Mouse (Mus musculus) midbrain, embryonic 11.5 days (tissue): ENCODE data around the gene Lin54. TPM values are rescaled to one million over a fixed set of nuclear protein-coding genes. Genes with fewer than 3 reads are reported as not detected.
A peak's percentile ranks its signal among the peaks of the same experiment; 100 is the strongest.

Experiments
- ATAC-seq: fragments of 200-750 bp; cut with Nextera tagmentation; 2 replicates; pipeline ENCODE4 v1.8.0; 2017; ENCODE audit warnings: moderate TSS enrichment, moderate library complexity; ENCODE audit not compliant: low FRiP score
- DNase-seq: peaks from one replicate; pipeline ENCODE4 v3.0.0; 2015; ENCODE audit warnings: low spot score; ENCODE audit errors: missing footprints
- H3K27ac ChIP-seq: fragments of 300-500 bp; sonication (generic); 2 replicates; pipeline ENCODE4 v1.5.1; 2014; ENCODE audit warnings: low read depth, low read length
- H3K27me3 ChIP-seq: fragments of 300-500 bp; sonication (generic); 2 replicates; pipeline ENCODE4 v1.6.1; 2014; ENCODE audit warnings: mild to moderate bottlenecking, low read length, moderate library complexity, mixed read lengths; ENCODE audit not compliant: control insufficient read depth, insufficient read depth
- H3K36me3 ChIP-seq: fragments of 300-500 bp; sonication (generic); 2 replicates; pipeline ENCODE4 v1.6.1; 2014; ENCODE audit warnings: mild to moderate bottlenecking, low read length, moderate library complexity, mixed read lengths; ENCODE audit not compliant: control insufficient read depth, insufficient read depth
- H3K4me1 ChIP-seq: fragments of 300-500 bp; sonication (generic); 2 replicates; pipeline ENCODE4 v1.6.1; 2014; ENCODE audit warnings: low read length; ENCODE audit not compliant: control insufficient read depth, insufficient read depth
- H3K4me2 ChIP-seq: fragments of 300-500 bp; sonication (generic); 2 replicates; pipeline ENCODE4 v1.6.1; 2014; ENCODE audit warnings: mild to moderate bottlenecking, moderate library complexity
- H3K4me3 ChIP-seq: fragments of 300-500 bp; sonication (generic); 2 replicates; pipeline ENCODE4 v1.5.1; 2014; ENCODE audit warnings: low read depth, low read length
- H3K9ac ChIP-seq: fragments of 300-500 bp; sonication (generic); 2 replicates; pipeline ENCODE4 v1.6.1; 2014; ENCODE audit warnings: low read length
- H3K9me3 ChIP-seq: fragments of 300-500 bp; sonication (generic); 2 replicates; pipeline ENCODE4 v1.6.1; 2016; ENCODE audit warnings: low read length; ENCODE audit not compliant: control insufficient read depth
- WGBS: fragments of 180-500 bp; shearing (Covaris S2); extraction: QIAGEN DNeasy Blood & Tissue Kit; methylation state at CpG from one replicate; pipeline ENCODE4 v1.1.7; 2014; 5-methylcytosine and 5-hydroxymethylcytosine counted together
- polyA plus RNA-seq: library from polyadenylated mRNA; unstranded; fragments of >200 nt; fragmentation: Nextera tagmentation; extraction: Ambion mirVana; gene quantifications from 2 replicates; pipeline ENCODE4 v1.2.1, GENCODE M21; 2014

Gene Lin54
- polyA plus RNA-seq, 1 experiment from 2014 or later: 18.7 TPM

DNA sequence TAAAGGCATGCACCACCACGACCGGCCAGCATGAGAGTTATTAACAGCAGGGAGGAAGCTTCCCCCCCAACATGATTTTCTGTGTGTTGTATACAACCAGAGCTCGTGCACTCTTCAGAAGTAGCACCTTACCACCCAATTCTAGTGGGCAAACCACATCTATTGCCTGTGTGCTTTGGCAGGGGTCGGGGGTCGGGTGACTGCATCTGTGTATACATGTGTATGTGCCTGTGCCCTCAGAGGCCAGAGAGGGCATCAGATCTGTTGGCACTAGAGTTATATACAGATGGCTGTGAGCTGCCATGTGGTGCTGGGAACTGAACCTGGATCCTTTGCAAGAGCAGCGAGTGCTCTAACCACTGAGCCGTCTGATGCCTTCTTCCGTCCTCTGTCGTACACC is 24.5 kb upstream of the Lin54 start:
- Histone ChIP-seq H3K4me1 (no peaks in the 10 kb centered on the region), H3K9me3 (no peaks in the 10 kb centered on the region), H3K27me3 (no peaks in the 10 kb centered on the region), H3K36me3 (peaks cover 1% of the 10 kb centered on the region; the same call in 1 of the 2 replicates), H3K27ac (no peak overlapping the region), H3K4me2 (no peak overlapping the region), H3K9ac (no peak overlapping the region), H3K4me3 (no peak overlapping the region)
- 94% methylated on average over 9 of the region's 9 CpGs for WGBS
- DNase-seq: peak; percentile 23
- ATAC-seq: no peak

DNA sequence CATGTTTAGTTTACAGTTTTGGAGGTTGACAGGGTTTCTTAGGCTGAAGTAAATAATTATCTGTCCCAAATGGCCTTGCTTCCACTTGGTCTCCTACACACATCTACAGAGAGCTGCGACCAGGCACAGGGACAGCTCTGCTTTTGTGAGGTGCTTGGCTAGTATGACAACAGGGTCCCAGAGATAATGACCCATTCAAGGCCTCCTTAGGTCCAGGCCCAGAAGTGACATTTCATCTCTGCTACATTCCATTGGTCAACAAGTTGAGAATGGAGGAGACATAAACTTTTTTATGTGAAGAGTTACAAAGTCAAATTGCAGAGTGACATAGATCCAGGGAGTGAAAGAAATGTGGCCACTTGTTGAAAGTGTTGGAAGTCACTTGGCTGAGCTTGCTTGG is 22.9 kb upstream of the Lin54 start:
- Histone ChIP-seq H3K27me3 (no peaks in the 10 kb centered on the region), H3K27ac (no peak overlapping the region), H3K4me1 (peaks cover 5% of the 10 kb centered on the region), H3K4me3 (no peak overlapping the region), H3K9ac (no peak overlapping the region), H3K36me3 (no peaks in the 10 kb centered on the region), H3K4me2 (no peak overlapping the region), H3K9me3 (no peaks in the 10 kb centered on the region)
- ATAC-seq (no peak), DNase-seq (peak; percentile 61)
- 90% methylated on average over 1 of the region's 1 CpGs for WGBS

DNA sequence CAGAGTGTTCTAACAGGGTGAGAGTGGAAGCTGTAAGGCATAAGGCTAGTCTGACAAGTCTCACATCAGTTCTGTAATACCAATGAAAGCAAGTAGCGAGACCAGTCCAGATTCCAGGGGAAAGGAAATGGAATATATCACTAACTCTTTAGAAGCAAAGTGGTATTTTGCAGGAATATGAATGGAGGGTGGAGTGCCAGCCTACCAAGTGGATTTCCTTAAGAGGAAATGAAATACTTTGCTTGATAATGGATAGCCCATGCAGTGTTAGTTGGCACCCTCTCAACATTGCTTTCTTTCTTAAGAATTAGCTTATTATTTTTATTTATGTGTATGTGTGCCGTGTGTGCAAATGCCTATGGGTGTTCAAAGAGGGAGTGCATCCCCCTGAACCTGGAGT is 19.8 kb upstream of the Lin54 start:
- no peak overlapping the region for H3K4me2 ChIP-seq
- DNase-seq (peak; percentile 45), ATAC-seq (no peak)
- H3K36me3 ChIP-seq: no peaks in the 10 kb centered on the region
- 88% methylated on average over 2 of the region's 2 CpGs for WGBS
- H3K4me3 ChIP-seq: no peak overlapping the region
- H3K4me1 ChIP-seq: peaks cover 5% of the 10 kb centered on the region
- H3K9ac ChIP-seq: no peak overlapping the region
- no peaks in the 10 kb centered on the region for H3K9me3 ChIP-seq
- H3K27ac ChIP-seq: no peak overlapping the region
- no peaks in the 10 kb centered on the region for H3K27me3 ChIP-seq

GRCm38 (mm10) chr5:100519027-100519411 is 18.6 kb upstream of the Lin54 start:
- 10% methylated on average over 5 of the region's 5 CpGs for WGBS
- no peaks in the 10 kb centered on the region for H3K9me3 ChIP-seq
- peak overlapping the region; percentile 89 for H3K4me3 ChIP-seq
- peak; percentile 82 for DNase-seq
- H3K4me2 ChIP-seq: peak overlapping the region; percentile 80
- H3K36me3 ChIP-seq: no peaks in the 10 kb centered on the region
- no peak overlapping the region for H3K27ac ChIP-seq
- H3K9ac ChIP-seq: peak overlapping the region; percentile 89
- no peak for ATAC-seq
- peaks cover 5% of the 10 kb centered on the region for H3K4me1 ChIP-seq
- H3K27me3 ChIP-seq: no peaks in the 10 kb centered on the region

- ATAC-seq (peak; percentile 100), DNase-seq (peak; percentile 98)
- peak within 1 kb of the TSS; percentile 59 for H3K27ac ChIP-seq
- no peaks in the 10 kb centered on the region for H3K36me3 ChIP-seq
- peak within 1 kb of the TSS; percentile 89 for H3K9ac ChIP-seq
- H3K4me3 ChIP-seq: peak within 1 kb of the TSS; percentile 89
- under 1% methylated on average over 64 of the region's 64 CpGs for WGBS
- H3K27me3 ChIP-seq: no peaks in the 10 kb centered on the region
- H3K9me3 ChIP-seq: no peaks in the 10 kb centered on the region
- peaks cover 5% of the 10 kb centered on the region for H3K4me1 ChIP-seq
- peak within 1 kb of the TSS; percentile 80 for H3K4me2 ChIP-seq
Measured at GRCm38 (mm10) chr5:100518049-100519026, 17.9 kb upstream of the Lin54 start, which contains the start of gene Cops4. Cops4 (plus strand) TSS chr5:100518309.

- Histone ChIP-seq H3K4me2 (no peak overlapping the region), H3K4me3 (no peak overlapping the region), H3K4me1 (no peaks in the 10 kb centered on the region; the same call in 1 of the 2 replicates), H3K9me3 (no peaks in the 10 kb centered on the region), H3K9ac (no peak overlapping the region), H3K36me3 (no peaks in the 10 kb centered on the region), H3K27ac (no peak overlapping the region), H3K27me3 (no peaks in the 10 kb centered on the region)
- no peak for ATAC-seq
- no peak for DNase-seq
Measured at GRCm38 (mm10) chr5:100512576-100512975, 12.1 kb upstream of the Lin54 start.

- Histone ChIP-seq H3K27ac (no peak overlapping the region), H3K4me3 (no peak overlapping the region), H3K9ac (no peak overlapping the region), H3K4me2 (no peak overlapping the region), H3K36me3 (no peaks in the 10 kb centered on the region), H3K27me3 (no peaks in the 10 kb centered on the region), H3K4me1 (no peaks in the 10 kb centered on the region), H3K9me3 (no peaks in the 10 kb centered on the region)
- no peak for ATAC-seq
- no peak for DNase-seq
- WGBS: 79% methylated on average over 11 of the region's 11 CpGs
Measured at GRCm38 (mm10) chr5:100509247-100509646, 8.8 kb upstream of the Lin54 start.

GRCm38 (mm10) chr5:100501267-100501666 is 828 bp upstream of the Lin54 start:
- H3K36me3 ChIP-seq: no peaks in the 10 kb centered on the region
- H3K4me1 ChIP-seq: peaks cover 17% of the 10 kb centered on the region
- ATAC-seq (no peak), DNase-seq (no peak)
- H3K4me3 ChIP-seq: no peak overlapping the region
- H3K9ac ChIP-seq: peak overlapping the region; percentile 43; the same call in 1 of the 2 replicates
- peak overlapping the region; percentile 35 for H3K4me2 ChIP-seq
- no peaks in the 10 kb centered on the region for H3K27me3 ChIP-seq
- no peaks in the 10 kb centered on the region for H3K9me3 ChIP-seq
- H3K27ac ChIP-seq: no peak overlapping the region
- 84% methylated on average over 4 of the region's 4 CpGs for WGBS

DNA sequence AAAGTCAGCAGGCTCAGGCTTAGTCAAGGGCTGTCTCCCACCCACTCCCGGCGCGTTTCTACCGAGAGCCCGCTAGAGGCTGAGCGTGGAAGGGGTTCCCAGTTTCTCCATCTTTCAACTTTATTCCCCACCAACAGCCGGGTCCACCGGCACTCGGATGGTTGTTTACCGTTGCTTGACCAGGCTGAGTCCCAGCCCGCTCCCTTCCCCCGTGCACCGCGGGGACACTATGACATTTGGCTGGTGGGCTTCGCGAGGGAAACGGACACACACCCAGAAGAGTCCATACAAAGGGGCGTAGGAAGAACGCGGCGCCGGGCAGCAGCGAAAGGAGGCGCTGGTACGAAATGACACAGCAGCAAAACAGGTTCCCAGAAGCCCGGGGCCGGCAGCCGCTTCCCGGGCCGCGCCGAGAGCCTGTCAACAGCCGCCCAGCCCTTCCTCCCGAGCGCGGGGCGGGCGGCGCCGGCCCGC is 571 bp downstream of the Lin54 start:
- Histone ChIP-seq H3K4me1 (peaks cover 17% of the 10 kb centered on the region), H3K9ac (peak overlapping the region; percentile 76), H3K36me3 (no peaks in the 10 kb centered on the region), H3K9me3 (no peaks in the 10 kb centered on the region), H3K4me2 (peak overlapping the region; percentile 83), H3K27ac (peak overlapping the region; percentile 69; the same call in 1 of the 2 replicates), H3K27me3 (no peaks in the 10 kb centered on the region), H3K4me3 (peak overlapping the region; percentile 78)
- under 1% methylated on average over 30 of the region's 41 CpGs for WGBS
- ATAC-seq (peak; percentile 25), DNase-seq (peak; percentile 94)
